Mouse (Mus musculus): Measurements from ENCODE around the gene Capns1.
"Not testable (repeated sequence)": the region's sequence is repeated elsewhere in the genome, so short reads cannot be mapped to it uniquely, and the experiment has no call there.

The Capns1 gene

DNA sequence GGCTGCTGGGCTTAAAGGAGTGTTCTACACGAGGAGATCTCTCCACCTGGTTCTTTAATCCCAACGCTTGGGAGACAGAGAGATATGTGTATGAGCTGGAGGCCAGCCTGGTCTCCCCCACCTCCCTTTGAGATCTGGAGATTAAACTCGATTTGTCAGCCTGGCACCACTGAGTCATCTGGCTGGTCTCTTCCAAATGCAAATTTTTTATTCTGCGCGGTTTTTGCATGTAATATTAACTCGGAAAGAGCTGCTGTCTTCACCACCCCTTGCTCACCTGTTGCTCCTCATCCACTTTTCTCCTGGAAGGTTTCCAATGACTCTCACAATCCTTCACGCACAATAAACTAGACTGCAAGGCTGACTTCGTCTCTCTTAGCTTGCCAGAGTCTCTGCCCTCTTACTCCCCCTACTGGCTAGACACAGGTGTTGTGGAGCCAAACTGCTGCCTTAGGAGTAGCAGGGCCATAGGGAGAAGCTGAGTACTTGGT, at the start of gene Capns1:
TSS of gene Capns1 (minus strand) at position 331 of the 491 bp plus-strand sequence.
- no peak for ATAC-seq (ENCODE audit: insufficient number of reproducible peaks, low FRiP score, low TSS enrichment)

DNA sequence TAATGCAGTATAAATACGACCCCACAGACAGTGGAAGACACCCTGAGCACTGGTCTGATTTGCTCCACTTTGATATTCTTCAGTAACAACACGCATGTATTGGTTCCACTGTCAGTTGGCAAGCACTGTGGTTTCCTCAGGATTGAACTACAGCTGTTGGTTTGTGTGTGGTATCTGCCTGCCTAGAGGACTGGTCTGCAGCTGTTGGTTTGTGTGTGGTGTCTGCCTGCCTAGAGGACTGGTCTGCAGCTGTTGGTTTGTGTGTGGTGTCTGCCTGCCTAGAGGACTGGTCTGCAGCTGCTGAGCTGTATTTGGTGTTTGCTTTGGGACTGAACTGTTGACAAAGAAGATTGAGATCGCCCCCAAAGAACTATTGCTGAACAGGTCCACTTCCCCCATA, 38.8 kb upstream of the Capns1 start:
- not testable (repeated sequence) for ATAC-seq (ENCODE audit: insufficient number of reproducible peaks, low FRiP score, low TSS enrichment)

DNA sequence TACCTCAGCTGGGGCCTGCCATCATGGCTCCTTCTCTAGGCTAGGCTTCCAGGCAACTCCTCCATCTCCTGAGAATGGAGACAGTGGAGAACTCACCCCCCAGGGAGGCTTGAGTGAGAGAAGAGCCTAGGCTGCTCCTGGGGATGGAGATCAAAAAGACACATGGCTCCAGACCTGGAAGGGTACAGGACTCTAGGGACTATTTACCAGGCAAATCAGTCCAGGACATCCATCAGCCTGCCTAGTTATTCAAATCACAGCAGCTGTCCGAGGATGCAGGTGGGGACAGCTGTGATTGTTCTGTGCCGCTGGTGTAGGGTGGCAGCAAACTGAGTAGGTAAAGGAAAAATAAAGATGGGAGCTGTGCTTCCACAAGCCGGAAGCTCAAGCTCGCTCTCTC, 37.0 kb upstream of the Capns1 start, which contains the start of gene Ovol3:
TSS of gene Ovol3 (minus strand) at position 101 of the 400 bp plus-strand sequence.
- ATAC-seq (ENCODE audit: insufficient number of reproducible peaks, low FRiP score, low TSS enrichment) = no peak

DNA sequence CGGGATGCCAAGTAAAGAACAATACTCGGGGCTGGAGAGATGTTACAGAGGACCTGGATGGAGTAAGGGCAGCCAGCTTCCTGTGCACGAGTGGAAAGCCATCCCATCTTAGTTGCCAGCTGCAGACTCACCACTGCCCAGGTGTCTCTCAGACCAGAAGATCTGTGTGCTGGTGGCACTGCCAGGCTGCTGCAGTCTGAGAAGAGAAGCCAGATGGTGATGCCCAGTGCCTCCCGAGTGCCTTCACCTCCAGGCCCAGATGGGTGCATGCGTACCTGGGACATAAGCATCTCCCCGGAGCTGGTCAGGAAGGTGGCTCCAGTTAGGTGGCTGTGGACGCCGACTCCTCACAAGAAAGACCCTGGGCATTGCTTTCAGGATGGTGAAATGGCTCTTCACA, 36.5 kb upstream of the Capns1 start:
- no peak for ATAC-seq (ENCODE audit: insufficient number of reproducible peaks, low FRiP score, low TSS enrichment)

DNA sequence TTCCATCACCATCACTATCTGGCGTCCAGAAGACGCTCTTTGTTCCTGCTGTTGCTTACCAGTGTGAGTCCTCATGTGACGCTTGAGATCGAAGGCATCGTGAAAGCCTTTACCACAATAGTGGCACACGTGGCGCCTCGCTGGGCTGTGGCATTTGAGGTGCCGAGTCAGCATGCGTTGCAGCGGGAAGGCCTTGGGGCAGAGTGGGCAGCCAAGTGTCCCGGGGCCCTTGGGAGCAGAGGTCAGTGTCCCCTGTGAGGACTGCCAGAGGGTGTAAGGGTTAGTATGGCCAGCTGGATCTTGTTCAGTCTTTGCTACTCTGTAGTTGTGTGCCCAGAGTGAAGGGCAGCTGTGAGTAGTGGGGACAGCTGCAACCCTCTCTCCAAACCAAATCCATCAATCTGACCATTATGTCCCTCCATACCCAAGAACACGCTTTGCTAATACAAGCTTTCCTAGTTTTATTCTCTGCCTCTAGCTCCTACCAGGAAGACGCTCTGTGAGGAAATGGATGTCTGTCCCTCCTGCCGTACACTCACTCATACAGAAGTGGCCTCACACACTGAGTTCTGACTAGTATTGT, 35.8 kb upstream of the Capns1 start:
- ATAC-seq (ENCODE audit: insufficient number of reproducible peaks, low FRiP score, low TSS enrichment) = no peak

DNA sequence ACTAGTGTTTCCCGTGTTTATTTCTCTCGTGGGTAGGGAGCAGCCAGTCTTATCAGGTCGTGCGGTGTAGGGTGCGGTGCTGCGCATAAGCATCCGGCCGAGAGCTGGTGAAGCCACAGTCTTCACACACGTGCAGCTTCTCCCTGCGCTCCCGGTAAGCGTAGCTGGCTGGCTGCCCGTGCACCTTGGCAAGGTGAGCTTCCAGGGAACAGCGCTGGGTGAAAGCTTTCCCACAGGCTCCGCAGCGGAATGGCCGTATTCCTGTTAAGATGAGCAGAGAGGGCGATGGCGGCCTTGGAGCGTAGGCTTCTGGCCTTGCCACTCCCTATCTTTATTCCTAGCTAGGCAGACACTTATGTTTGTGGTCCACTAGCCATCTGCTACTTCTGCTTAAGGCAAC, 34.8 kb upstream of the Capns1 start:
- no peak for ATAC-seq (ENCODE audit: insufficient number of reproducible peaks, low FRiP score, low TSS enrichment)

DNA sequence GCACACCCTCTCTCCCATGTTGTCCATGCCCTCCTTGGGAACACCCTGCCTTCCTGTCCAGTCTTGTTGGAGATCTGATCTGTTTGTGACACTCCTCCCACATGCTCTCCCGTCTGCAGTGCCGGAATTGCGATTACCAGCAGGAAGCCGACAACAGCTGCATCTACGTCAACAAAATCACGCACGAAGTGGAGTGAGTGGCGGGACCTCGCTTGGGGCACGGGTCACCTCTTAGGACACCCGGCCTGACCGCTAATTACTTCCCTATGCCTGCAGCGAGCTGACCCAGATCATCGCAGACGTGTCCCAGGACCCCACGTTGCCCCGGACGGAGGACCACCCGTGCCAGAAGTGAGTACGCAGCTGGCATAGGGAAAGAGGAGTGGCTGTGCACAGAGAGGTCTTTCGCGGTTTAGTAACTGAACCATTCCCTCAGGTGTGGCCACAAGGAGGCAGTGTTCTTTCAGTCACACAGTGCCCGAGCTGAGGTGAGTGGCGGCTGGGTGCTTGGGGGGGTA, 34.1 kb upstream of the Capns1 start:
- ATAC-seq (ENCODE audit: insufficient number of reproducible peaks, low FRiP score, low TSS enrichment) = no peak

DNA sequence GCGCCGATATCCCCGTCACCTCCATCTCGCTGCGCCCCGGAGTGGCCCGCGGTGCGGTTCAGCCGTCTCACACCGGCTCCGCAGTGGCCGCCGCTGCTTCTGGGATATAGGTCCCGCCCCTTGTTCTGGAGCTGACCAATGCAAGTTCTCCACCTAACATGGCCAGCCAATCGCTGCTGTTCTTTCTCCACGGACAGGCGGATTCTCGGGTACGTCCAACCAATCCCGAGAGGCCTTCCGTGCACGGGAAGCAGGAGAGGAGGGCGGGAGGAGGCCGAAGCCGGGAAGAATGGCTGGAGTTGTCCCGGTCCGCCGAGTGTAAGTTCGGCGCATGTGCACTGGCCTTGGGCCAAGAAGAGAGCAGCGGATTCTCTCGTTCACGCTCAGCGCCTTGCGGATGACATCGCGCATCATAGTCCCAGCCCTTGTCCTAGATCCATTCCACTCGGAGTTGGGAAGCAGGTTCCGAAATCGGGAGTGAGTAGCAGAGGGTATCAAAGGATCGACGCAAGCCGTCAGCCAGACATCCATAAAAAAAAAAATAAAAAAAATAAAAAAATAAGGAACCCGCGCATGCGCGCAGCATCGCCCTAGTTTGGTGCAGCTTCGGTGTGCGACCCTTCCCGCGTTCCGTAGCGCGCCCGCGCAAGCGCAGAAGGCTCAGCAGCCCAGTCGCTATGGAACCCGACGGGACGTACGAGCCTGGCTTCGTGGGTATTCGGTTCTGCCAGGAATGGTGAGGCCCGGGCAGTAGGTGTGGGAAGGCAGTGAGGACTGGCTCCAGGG, 33.3 kb upstream of the Capns1 start, which contains the start of the genes Polr2i and Tbcb:
TSS of gene Polr2i (plus strand) at position 280 of the 786 bp plus-strand sequence.
TSS of gene Tbcb (minus strand) at position 604 of the 786 bp plus-strand sequence.
- peak; percentile 96 for ATAC-seq (ENCODE audit: insufficient number of reproducible peaks, low FRiP score, low TSS enrichment)

DNA sequence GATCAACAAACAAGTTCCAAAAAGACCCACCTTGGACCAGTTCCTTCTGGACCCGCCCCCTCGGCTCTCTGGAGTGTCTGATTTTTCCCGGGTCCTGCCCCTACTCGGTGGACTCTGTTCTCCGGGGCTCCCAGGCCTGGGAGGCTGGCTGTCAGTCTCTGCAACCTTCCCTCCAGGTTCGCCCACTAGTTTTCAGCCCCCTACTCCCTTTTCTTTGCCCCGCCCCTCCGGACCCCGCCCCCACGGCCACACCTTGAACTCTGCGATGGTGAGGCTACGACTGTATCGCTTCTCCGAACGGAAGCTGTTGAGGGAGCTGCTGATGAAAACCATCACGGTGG, 32.7 kb upstream of the Capns1 start:
- ATAC-seq (ENCODE audit: insufficient number of reproducible peaks, low FRiP score, low TSS enrichment) = no peak

DNA sequence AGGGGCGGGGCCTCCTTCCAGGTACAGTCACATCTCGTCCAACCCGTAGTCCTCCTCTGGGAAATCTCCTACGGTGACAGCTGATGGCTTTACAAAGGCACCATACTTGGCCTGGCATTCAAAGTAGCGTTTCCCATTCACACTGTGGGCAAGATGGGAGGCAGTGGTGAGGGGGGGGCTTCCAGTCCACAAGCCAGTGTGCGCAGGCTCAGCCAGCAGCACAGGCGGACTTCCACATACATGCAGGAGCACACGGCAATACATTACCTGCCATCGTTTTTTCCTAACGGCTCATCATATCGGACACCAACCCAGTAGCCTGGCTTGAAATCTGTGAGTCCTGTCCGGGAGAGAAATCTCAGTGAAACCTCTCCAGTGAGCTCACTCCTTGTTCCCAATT, 25.6 kb upstream of the Capns1 start:
- ATAC-seq (ENCODE audit: insufficient number of reproducible peaks, low FRiP score, low TSS enrichment) = no peak

DNA sequence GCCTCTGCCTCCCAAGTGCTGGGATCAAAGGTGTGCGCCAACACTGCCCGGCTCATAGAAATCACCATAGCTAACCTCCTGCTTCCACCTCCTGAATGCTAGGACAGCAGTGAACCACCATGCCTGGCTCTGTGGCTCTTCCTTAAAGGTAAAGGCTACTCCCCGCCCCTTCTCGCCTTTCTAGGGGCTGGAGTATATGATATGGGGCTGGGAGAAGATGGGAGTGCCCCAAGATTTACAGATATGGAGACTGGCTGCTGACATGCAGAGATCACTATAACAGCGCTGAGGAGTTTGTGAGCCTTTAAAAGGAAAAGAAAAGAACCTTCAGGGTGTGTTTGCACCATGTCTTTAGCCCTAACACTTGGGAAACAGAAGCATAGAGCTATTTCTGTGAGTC, 23.6 kb upstream of the Capns1 start:
- no peak for ATAC-seq (ENCODE audit: insufficient number of reproducible peaks, low FRiP score, low TSS enrichment)

DNA sequence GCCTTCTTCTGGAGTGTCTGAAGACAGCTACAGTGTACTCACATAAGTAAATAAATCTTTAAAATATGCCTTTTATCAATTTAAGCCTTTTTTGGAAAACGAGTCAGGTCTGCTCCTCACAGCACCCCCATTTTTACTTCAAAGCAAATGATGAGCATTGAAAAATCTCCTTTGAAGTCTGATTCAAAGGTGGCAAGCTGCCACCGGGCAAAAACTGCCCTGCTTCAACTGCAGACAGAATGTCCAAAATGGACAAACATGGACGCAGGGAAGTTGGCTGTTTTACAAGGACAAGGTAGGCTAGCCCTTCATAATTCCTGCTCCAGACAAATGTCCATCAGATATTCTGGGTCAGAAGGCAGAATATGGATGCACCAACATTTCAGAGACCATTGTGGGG, 22.8 kb upstream of the Capns1 start:
- ATAC-seq (ENCODE audit: insufficient number of reproducible peaks, low FRiP score, low TSS enrichment) = no peak

DNA sequence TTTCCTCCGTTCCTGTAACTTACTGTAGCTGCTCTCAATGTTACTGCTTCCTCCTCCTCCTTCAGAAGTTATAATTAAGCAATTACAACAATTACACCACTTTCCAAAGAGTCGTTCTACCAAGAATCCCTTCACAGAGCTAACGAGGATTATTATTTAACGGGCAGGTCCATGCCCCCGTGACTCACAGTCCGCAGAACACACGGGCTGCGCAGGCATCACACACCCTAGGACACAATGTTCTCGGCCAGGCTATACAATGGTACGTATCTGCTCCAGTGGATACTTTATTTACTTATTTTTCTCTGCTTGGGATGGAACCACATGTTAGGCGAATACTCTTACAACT, 21.4 kb upstream of the Capns1 start:
- no peak for ATAC-seq (ENCODE audit: insufficient number of reproducible peaks, low FRiP score, low TSS enrichment)

DNA sequence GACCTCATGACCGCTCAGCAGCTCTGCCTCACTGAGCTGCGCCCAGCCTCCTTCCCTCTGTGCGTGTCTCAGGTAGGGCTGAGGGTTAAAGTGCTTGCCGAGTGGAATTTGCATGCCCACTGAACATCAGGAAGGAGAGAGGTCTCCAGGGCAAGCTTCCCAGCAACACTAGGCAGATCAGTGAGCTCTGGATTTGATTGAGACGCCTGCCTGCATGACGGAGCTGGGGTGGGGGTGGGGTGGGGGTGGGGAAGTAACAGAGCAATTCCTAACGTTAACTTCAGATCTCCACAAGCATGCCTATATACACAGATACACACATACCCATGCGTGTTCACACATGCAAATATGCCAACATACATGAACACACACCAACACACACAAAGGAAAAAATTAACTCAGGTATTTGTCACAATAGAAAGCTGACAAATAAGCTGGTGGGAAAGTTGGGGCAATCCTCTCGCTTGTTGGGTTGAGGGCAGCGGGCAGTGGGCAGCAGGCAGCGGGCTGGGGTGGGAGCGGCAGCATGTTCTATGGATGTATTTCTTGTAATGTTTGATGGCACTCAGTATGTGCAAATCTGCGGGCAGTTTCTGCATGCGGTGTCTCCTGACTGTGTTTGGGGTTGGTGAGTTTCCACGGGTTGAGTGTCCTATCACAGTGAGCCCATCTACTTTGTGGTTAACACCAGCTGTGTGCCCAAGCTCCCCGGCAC, 20.8 kb upstream of the Capns1 start:
- 0 out of 2 replicates have a peak, but pooled peaks have one; percentile 32 for ATAC-seq (ENCODE audit: insufficient number of reproducible peaks, low FRiP score, low TSS enrichment)

DNA sequence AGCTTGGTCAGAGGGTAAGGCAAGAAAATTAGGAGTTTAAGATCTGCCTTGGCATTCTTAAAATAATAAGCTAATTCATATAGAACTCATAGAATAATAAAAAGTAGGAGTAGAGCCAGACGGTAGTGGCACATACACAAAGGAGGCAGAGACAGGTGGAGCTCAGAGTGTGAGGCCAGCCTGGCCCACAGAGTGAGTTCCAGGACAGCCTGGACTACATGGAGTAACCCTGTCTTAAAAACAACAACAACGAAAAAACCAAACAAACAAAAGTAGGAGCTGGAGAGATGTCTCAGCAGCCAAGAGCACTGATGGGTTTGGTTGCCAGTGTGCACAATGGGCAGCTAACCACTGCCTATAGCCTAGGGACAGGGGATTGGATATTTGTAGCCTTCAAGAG, 18.7 kb upstream of the Capns1 start:
- ATAC-seq (ENCODE audit: insufficient number of reproducible peaks, low FRiP score, low TSS enrichment) = no peak

DNA sequence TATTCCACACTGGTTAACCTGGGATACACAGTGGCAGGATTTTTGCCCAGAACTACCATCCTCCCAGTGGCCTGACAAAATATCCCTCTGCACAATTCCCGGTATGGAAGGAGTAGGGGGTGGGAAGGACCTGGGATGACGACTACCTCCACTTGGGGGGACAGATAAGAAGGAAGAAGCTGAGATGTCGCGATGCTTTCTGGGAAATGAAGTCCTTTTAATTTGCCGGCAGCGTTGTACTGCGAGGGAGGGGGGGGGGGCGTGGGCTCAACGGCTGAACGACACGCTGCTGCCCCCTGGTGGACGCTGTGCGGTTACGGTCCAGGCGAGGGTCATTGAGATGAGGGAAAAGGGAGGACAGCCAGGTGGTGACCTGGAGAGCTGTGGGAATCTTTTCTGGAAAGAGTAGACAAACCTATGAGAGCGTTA, 18.1 kb upstream of the Capns1 start:
- ATAC-seq (ENCODE audit: insufficient number of reproducible peaks, low FRiP score, low TSS enrichment) = peak; percentile 69

DNA sequence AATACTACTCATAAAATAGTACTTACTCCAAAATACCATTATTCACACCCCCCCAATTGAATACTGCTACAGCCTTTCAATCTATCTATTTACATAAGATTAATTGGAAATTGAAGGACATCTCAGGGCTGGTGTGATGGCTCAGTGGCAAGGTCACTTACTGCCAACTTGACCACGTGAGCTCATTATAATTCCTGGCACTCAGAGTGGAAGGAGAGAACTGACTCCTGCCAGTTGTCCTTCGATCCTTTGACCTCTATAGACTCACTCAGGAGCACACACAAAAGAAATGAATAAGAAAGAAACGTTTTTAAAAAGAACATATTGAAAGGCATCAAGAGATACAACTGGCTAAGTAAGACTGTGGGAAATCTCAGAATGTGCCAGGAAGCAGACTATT, 17.3 kb upstream of the Capns1 start:
- no peak for ATAC-seq (ENCODE audit: insufficient number of reproducible peaks, low FRiP score, low TSS enrichment)

DNA sequence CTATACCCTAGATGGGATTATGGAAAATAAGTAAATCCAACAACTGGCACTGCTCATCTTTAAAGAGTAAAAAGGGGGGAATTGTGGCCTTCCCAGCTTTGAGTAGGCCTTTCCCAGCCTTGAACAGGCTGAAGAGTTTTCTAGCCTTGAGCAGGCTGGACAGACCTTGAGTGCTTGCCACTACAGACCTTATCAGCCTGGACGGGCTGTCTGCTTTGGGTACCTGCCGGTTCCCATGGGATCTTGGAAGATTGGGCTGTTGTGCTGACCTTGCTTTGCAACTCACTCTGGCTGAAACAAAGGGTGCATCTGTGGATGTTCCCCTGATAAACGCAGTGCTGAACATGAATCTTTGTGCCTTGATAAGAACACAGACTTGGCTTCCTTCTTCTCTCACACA, 15.3 kb upstream of the Capns1 start:
- no peak for ATAC-seq (ENCODE audit: insufficient number of reproducible peaks, low FRiP score, low TSS enrichment)

DNA sequence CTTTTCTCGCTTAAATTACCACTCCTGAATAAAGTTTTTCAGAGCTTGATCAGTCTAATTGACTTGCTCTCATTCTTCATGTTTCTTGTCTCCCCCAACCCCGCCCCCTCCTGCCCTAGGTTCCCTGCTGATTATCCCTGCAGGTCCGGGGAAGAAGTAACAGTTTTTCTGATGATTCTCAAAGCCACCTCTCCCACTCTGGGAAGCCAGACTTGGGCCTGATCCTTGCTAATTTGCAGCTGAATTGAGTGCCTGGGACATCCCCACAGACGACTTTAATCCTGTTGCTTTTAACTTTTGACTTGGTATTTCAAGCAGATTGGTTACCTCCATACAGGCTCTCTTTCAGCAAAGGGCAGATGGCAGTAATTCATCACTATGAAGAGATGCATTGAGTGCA, 12.4 kb upstream of the Capns1 start:
- no peak for ATAC-seq (ENCODE audit: insufficient number of reproducible peaks, low FRiP score, low TSS enrichment)

DNA sequence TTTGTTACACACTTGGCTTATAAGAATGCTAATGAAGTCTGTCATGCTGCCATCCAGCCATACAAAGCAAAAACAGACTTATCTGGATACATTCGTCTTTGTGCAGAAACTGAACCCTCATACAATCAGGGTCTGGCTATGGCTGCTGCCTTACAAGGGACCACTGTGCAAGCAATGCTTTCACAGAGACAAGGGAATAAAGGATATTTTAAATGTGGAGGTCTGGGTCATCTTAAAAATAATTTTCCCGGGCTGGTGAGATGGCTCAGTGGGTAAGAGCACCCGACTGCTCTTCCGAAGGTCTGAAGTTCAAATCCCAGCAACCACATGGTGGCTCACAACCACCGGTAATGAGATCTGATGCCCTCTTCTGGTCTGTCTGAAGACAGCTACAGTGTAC, 7.8 kb upstream of the Capns1 start:
- ATAC-seq (ENCODE audit: insufficient number of reproducible peaks, low FRiP score, low TSS enrichment) = not testable (repeated sequence)

DNA sequence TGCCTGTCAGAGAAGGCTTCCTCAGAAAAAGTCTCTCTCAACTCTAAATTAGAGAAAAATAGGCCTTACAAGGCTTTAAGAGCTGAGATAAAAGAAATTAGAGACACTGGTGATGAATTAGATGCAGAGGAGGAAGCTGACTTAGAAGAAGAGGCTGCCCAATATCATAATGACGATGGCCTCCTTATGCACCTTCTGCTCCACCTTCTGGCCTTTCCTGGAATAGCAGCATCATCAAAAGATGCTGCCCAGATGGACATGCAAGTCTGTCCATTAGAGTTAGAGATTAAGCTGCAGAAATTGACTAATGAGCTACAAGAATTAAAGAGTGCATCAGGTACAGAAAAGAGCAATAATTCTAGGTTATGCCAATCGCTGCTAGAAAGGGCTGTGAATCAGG, 6.8 kb upstream of the Capns1 start:
- peak; percentile 70; the same call in 1 of the 2 replicates for ATAC-seq (ENCODE audit: insufficient number of reproducible peaks, low FRiP score, low TSS enrichment)

Data from cerebellum, adult (tissue).